Mouse (Mus musculus) midbrain, postnatal 0 days (tissue): Measurements from ENCODE around the gene Tbc1d2b. TPM values are rescaled to one million over a fixed set of nuclear protein-coding genes. Genes with fewer than 3 reads are reported as not detected.

Experiments used
- ATAC-seq: fragments of 200-750 bp; cut with Nextera tagmentation; 2 replicates; pipeline ENCODE4 v1.8.0; 2017; ENCODE audit warnings: moderate number of reproducible peaks, mild to moderate bottlenecking, moderate TSS enrichment, moderate library complexity; ENCODE audit not compliant: low FRiP score
- DNase-seq: peaks from one replicate; pipeline ENCODE4 v3.0.0-alpha.2; 2015; ENCODE audit warnings: low spot score
- H3K27ac ChIP-seq: fragments of 300-500 bp; sonication (generic); 2 replicates; pipeline ENCODE4 v1.5.1; 2014; ENCODE audit warnings: low read depth, mild to moderate bottlenecking, low read length, mixed read lengths
- H3K27me3 ChIP-seq: fragments of 300-500 bp; sonication (generic); 2 replicates; pipeline ENCODE4 v1.6.1; 2014; ENCODE audit warnings: low read length, control low read depth, mixed read lengths; ENCODE audit not compliant: insufficient read depth
- H3K36me3 ChIP-seq: fragments of 300-500 bp; sonication (generic); 2 replicates; pipeline ENCODE4 v1.6.1; 2014; ENCODE audit warnings: low read length, control low read depth, mixed read lengths; ENCODE audit not compliant: insufficient read depth
- H3K4me1 ChIP-seq: fragments of 300-500 bp; sonication (generic); 2 replicates; pipeline ENCODE4 v1.6.1; 2014; ENCODE audit warnings: mild to moderate bottlenecking, control low read depth, antibody characterized with exemption, low read length, mixed read lengths; ENCODE audit not compliant: insufficient read depth
- H3K4me2 ChIP-seq: fragments of 300-500 bp; sonication (generic); 2 replicates; pipeline ENCODE4 v1.6.1; 2014; ENCODE audit warnings: low read depth, mild to moderate bottlenecking, low read length, mixed read lengths; ENCODE audit not compliant: poor library complexity, severe bottlenecking
- H3K4me3 ChIP-seq: fragments of 300-500 bp; sonication (generic); 2 replicates; pipeline ENCODE4 v1.5.1; 2014; ENCODE audit warnings: low read depth, mild to moderate bottlenecking, low read length, moderate library complexity
- H3K9ac ChIP-seq: fragments of 300-500 bp; sonication (generic); replicated peaks from 2 replicates; pipeline ENCODE4 v1.6.1; 2014; ENCODE audit warnings: mild to moderate bottlenecking, low read length, moderate library complexity, mixed read lengths; ENCODE audit not compliant: poor library complexity, severe bottlenecking
- H3K9me3 ChIP-seq: fragments of 300-500 bp; sonication (generic); 2 replicates; pipeline ENCODE4 v1.6.1; 2016; ENCODE audit warnings: low read length, control low read depth
- CTCF ChIP-seq: IDR thresholded peaks from 2 replicates; pipeline ENCODE4 v1.5.1; 2016; ENCODE audit warnings: antibody characterized with exemption, mild to moderate bottlenecking
- WGBS: fragments of 180-500 bp; shearing (Covaris S2); extraction: QIAGEN DNeasy Blood & Tissue Kit; methylation state at CpG from one replicate; pipeline ENCODE4 v1.1.7; 2014; 5-methylcytosine and 5-hydroxymethylcytosine counted together
- polyA plus RNA-seq: library from polyadenylated mRNA; unstranded; fragments of >200 nt; fragmentation: Nextera tagmentation; extraction: Ambion mirVana; gene quantifications from 2 replicates; pipeline ENCODE4 v1.2.1, GENCODE M21; 2015
- total RNA-seq: library from RNA; depleted of rRNA; stranded (reverse); fragments of >200 nt; gene quantifications from 2 replicates; pipeline ENCODE4 v1.2.3, GENCODE M21; 2014

Tbc1d2b gene
- total and polyA plus RNA-seq, 2 experiments from 2014 or later: 3.7 to 21.6 TPM

DNA sequence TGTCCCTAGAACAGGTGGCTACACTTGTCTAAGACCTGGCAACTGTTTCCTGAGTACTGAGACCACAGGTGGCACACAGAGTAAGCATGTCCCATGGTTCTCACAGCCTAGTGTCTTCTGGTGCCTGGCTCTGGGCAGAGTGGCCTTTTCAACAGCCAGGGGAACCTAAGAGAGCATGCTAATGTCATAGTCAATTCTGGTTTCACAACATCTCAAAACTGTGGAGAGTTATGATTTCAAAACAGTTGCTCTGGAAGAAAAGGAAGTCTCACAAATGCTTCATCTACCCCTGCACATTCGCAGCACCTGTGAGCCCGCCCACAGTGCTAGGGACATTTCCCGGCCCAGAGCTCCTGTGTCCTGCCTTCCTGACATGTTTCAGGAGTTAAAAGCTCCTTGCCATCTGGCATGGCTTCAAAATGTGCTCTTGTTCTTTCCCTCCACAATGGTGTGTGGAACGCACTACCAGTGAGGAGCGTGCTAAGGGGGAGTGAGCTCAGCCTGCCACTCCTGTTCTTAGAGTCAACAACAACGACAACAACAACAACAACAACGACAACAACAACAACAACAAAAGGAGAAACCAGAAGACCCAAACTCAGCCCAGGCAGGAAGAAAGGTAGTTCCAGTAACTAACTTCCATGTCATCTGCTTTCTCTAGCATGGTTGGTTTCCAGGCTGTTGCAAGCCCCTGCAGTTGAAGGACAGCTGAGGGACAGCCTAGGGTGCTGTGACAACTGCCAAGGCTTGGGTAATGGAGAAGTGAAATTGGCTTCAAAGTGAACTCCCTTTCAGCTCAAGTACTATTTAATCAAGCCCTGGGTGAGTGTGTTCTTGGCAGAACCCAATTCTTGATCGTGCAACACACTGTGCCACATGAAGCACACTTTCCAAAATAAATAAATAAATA, 37.6 kb downstream of the Tbc1d2b start:
- Histone ChIP-seq H3K36me3 (peaks cover 11% of the 10 kb centered on the region), H3K9me3 (no peaks in the 10 kb centered on the region), H3K27ac (no peak overlapping the region), H3K27me3 (no peaks in the 10 kb centered on the region), H3K9ac (no peak overlapping the region), H3K4me1 (no peaks in the 10 kb centered on the region), H3K4me2 (no peak overlapping the region), H3K4me3 (no peak overlapping the region)
- TF ChIP-seq CTCF: no peak
- ATAC-seq (no peak), DNase-seq (no peak)
- WGBS: 89% methylated on average over 8 of the region's 8 CpGs

DNA sequence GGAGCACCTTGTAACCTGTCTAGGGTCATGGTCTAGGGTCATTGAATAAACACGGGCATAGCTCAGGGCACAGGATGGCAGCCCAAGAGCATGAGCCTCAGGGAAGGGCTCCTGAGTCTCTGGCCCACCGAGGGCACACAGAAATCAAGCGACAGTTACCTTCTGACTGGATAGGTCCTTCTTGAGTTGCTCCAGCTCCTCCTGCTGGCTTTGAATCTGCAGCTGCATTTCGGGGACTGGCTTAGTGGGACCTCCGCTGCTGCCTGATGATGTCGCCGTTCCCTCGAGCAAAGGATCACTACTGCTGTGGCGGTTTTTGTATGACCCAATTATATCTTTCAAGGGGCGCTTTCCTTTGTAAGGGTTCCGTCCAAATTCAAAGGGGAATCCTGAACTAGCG, 43.4 kb downstream of the Tbc1d2b start:
- no peaks in the 10 kb centered on the region for H3K4me1 ChIP-seq
- no peak overlapping the region for H3K27ac ChIP-seq
- ATAC-seq (no peak), DNase-seq (no peak)
- H3K4me2 ChIP-seq: no peak overlapping the region
- 83% methylated on average over 12 of the region's 12 CpGs for WGBS
- no peak overlapping the region for H3K9ac ChIP-seq
- H3K4me3 ChIP-seq: no peak overlapping the region
- no peaks in the 10 kb centered on the region for H3K27me3 ChIP-seq
- H3K36me3 ChIP-seq: peaks cover 24% of the 10 kb centered on the region
- TF ChIP-seq CTCF: peak; percentile 19
- no peaks in the 10 kb centered on the region for H3K9me3 ChIP-seq

DNA sequence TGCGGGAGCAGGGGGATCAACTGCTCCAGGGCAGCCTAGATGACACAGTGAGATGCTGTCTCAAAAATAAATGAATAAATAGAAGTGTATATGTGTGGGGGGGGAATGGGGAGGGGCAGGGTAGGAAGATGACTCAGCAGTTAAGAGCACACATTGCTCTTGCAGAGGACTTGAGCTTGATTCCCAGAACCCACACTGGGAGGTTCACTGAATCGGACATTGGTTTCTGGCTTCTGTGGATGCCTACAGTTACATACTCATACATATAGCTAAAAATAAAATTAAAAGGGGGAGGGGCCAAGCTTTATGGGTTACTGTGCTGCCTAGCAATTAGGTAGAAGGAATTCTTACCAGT, 43.9 kb downstream of the Tbc1d2b start:
- no peak for TF ChIP-seq CTCF

DNA sequence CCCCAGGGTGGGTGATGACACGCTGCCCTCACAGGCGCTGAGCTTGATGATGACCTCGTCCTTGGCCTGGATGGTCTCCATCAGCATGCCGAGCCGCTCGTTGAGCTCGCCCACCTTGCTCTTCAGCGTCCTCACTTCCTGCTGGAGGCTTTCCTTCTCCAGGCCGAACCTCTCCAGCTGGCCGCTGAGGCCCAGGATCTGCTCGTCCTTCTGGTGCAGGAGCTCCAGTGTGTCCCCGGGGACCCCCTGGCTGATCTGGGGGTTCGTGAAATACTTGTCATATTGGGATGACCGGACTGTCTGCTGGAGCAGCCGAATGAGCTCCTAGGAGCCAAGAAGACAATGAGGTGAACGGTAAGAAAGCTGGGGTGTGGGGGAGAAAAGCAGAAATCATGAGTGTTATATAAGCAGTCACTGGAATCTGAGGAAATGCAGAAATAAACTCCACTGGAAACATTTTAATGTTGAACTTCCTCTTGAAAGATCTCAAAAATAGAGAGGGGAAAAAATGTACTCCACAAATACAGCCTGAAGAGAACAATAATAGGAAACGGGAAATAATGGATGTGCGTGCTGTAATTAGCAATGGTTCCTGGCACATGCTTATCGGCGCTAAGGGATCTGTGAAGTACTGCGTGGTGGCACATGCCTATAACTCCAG, 44.4 kb downstream of the Tbc1d2b start:
- Histone ChIP-seq H3K36me3 (peaks cover 28% of the 10 kb centered on the region), H3K4me1 (no peaks in the 10 kb centered on the region), H3K4me3 (no peak overlapping the region), H3K9ac (no peak overlapping the region), H3K4me2 (no peak overlapping the region), H3K27me3 (no peaks in the 10 kb centered on the region), H3K27ac (no peak overlapping the region), H3K9me3 (no peaks in the 10 kb centered on the region)
- 93% methylated on average over 21 of the region's 21 CpGs for WGBS
- no peak for ATAC-seq
- TF ChIP-seq CTCF: no peak
- no peak for DNase-seq

More for the DNA sequence above, 43.9 kb downstream of the Tbc1d2b start:
- no peak for DNase-seq
- Histone ChIP-seq H3K9ac (no peak overlapping the region), H3K4me1 (no peaks in the 10 kb centered on the region), H3K4me3 (no peak overlapping the region), H3K36me3 (peaks cover 28% of the 10 kb centered on the region), H3K9me3 (no peaks in the 10 kb centered on the region), H3K4me2 (no peak overlapping the region), H3K27me3 (no peaks in the 10 kb centered on the region), H3K27ac (no peak overlapping the region)
- no peak for ATAC-seq
- WGBS: 85% methylated on average over 2 of the region's 2 CpGs

DNA sequence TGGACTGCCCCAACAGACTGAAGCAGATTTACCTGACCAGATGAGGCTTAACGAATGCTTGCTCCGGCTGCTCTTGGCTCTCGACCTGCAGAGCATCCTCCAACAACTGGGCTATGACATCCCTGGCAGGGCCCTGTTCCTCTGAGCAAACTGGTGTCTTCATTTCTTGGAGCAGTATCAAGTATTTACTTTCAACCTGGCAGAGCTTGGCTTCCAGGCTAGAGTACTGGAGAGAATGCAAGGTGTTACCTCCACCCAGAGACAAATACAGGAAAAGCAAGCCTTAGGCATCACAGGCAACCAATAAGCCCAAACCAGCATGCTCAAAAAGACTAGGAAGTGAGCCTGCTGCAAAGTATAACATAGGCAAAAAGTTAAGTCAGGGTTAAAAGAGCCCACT, 48.3 kb downstream of the Tbc1d2b start:
- 90% methylated on average over 3 of the region's 3 CpGs for WGBS
- Histone ChIP-seq H3K4me2 (no peak overlapping the region), H3K36me3 (peaks cover 42% of the 10 kb centered on the region)

DNA sequence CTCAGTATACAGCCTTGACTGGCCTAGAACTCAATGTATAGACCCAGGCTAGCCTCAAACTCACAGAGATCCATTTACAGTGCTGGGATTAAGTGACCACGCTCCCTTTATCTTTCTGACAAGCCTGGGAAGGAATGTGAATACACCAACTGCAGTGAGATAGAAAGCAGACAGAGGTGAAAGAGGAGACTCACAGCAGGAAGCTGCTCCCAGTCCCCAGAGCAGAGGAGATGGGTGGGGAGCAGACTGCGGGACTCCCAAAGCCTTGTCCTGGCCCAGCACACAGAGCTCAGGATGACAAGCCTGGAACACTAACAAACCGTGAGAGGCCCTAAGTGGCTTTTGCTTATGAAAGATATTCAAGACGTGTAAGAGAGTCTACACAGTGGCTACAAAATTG, 53.1 kb downstream of the Tbc1d2b start:
- Histone ChIP-seq H3K4me3 (no peak overlapping the region), H3K27ac (no peak overlapping the region), H3K4me1 (no peaks in the 10 kb centered on the region), H3K36me3 (peaks cover 52% of the 10 kb centered on the region), H3K9ac (no peak overlapping the region), H3K9me3 (no peaks in the 10 kb centered on the region), H3K4me2 (no peak overlapping the region), H3K27me3 (no peaks in the 10 kb centered on the region)
- ATAC-seq: no peak
- no peak for TF ChIP-seq CTCF
- WGBS: 44% methylated on average over 4 of the region's 4 CpGs
- no peak for DNase-seq

More for the DNA sequence above, 48.3 kb downstream of the Tbc1d2b start:
- TF ChIP-seq CTCF: no peak
- no peak for ATAC-seq
- H3K4me1 ChIP-seq: no peaks in the 10 kb centered on the region
- H3K9ac ChIP-seq: no peak overlapping the region
- H3K4me3 ChIP-seq: no peak overlapping the region
- H3K27me3 ChIP-seq: no peaks in the 10 kb centered on the region
- DNase-seq: no peak
- H3K27ac ChIP-seq: no peak overlapping the region
- no peaks in the 10 kb centered on the region for H3K9me3 ChIP-seq
